Mouse (Mus musculus) CH12.LX (cell line): ENCODE results near the gene Slc7a11. TPM values are rescaled to one million over a fixed set of nuclear protein-coding genes. Genes with fewer than 3 reads are reported as not detected.

Source experiments
- DNase-seq: peaks from one replicate; pipeline ENCODE4 v3.0.0-alpha.2; 2013; ENCODE audit errors: extremely low read depth
- H3K27ac ChIP-seq: 2 replicates; pipeline ENCODE4 v1.5.1; 2012; ENCODE audit warnings: low read depth, mild to moderate bottlenecking, control low read depth, moderate library complexity; ENCODE audit not compliant: insufficient read depth
- H3K27me3 ChIP-seq: replicated peaks from 2 replicates; pipeline ENCODE3; 2012; ENCODE audit warnings: inconsistent platforms
- H3K36me3 ChIP-seq, 2 experiments: replicated peaks in 1 of 2; 2 replicates each; pipeline versions ENCODE3 to v1.6.1; 2012; ENCODE audit warnings: inconsistent platforms in 1 of 2, low read length in 1 of 2, mild to moderate bottlenecking in 1 of 2, mixed read lengths in 1 of 2, moderate library complexity in 1 of 2; ENCODE audit not compliant: control insufficient read depth in 1 of 2, insufficient read depth in 1 of 2
- H3K4me1 ChIP-seq, 2 experiments: 2 replicates each; pipeline ENCODE4 v1.6.1; 2012; ENCODE audit warnings: inconsistent platforms in 1 of 2, moderate library complexity in 1 of 2; ENCODE audit not compliant: insufficient read depth in 2 of 2, control insufficient read depth in 1 of 2
- H3K4me2 ChIP-seq: 2 replicates; pipeline ENCODE4 v1.6.1; 2012; ENCODE audit warnings: low read depth, mild to moderate bottlenecking, control low read depth; ENCODE audit not compliant: poor library complexity, insufficient read depth, severe bottlenecking
- H3K4me3 ChIP-seq, 3 experiments: fragments of 150-350 bp in 1 of 3; sonication (generic) in 1 of 3; replicated peaks in 1 of 3; 2 replicates each; pipeline versions ENCODE3 to v1.5.1; 2011 to 2012; ENCODE audit warnings: low read depth in 2 of 3, low read length in 2 of 3, mild to moderate bottlenecking in 2 of 3, moderate library complexity in 2 of 3, control low read depth in 1 of 3, improper control_type of control experiment in 1 of 3, inconsistent platforms in 1 of 3, mixed read lengths in 1 of 3; ENCODE audit not compliant: poor library complexity in 1 of 3
- H3K79me2 ChIP-seq: replicated peaks from 2 replicates; pipeline ENCODE4 v1.6.1; 2012; ENCODE audit warnings: mild to moderate bottlenecking, moderate library complexity; ENCODE audit not compliant: control insufficient read depth, poor library complexity, insufficient read depth, severe bottlenecking; ENCODE audit errors: extremely low read depth
- H3K9ac ChIP-seq: 2 replicates; pipeline ENCODE4 v1.6.1; 2012; ENCODE audit warnings: low read depth, mild to moderate bottlenecking, control low read depth, moderate library complexity; ENCODE audit not compliant: insufficient read depth
- H3K9me3 ChIP-seq: replicated peaks from 2 replicates; pipeline ENCODE3; 2012; ENCODE audit warnings: low read length, inconsistent platforms, mixed read lengths
- CTCF ChIP-seq, 2 experiments: IDR thresholded peaks in 1 of 2; conservative IDR thresholded peaks in 1 of 2; 2 replicates each; pipeline ENCODE4 v1.5.1; 2011 to 2012; ENCODE audit warnings: low read depth in 2 of 2, low read length in 2 of 2, improper control_type of control experiment in 1 of 2, inconsistent platforms in 1 of 2, mild to moderate bottlenecking in 1 of 2, moderate library complexity in 1 of 2
- GABPA ChIP-seq: IDR thresholded peaks from 2 replicates; pipeline ENCODE4 v1.6.1; 2012; ENCODE audit warnings: low read depth, low read length, improper control_type of control experiment, inconsistent platforms; ENCODE audit not compliant: insufficient replicate concordance
- HCFC1 ChIP-seq: IDR thresholded peaks from 2 replicates; pipeline ENCODE4 v1.6.1; 2012; ENCODE audit warnings: low read depth, mild to moderate bottlenecking, inconsistent platforms, low read length, improper control_type of control experiment
- KAT2A ChIP-seq: IDR thresholded peaks from 2 replicates; pipeline ENCODE4 v1.6.1; 2012; ENCODE audit warnings: low read length, improper control_type of control experiment, inconsistent platforms; ENCODE audit not compliant: insufficient replicate concordance
- MAFK ChIP-seq: IDR thresholded peaks from 2 replicates; pipeline ENCODE4 v1.6.1; 2011; ENCODE audit warnings: low read length, improper control_type of control experiment; ENCODE audit not compliant: insufficient replicate concordance
- MAX ChIP-seq: IDR thresholded peaks from 2 replicates; pipeline ENCODE4 v1.6.1; 2011; ENCODE audit warnings: low read length, improper control_type of control experiment
- MAZ ChIP-seq: IDR thresholded peaks from 2 replicates; pipeline ENCODE4 v1.6.1; 2012; ENCODE audit warnings: low read depth, mild to moderate bottlenecking, inconsistent platforms, low read length, improper control_type of control experiment, moderate library complexity
- MEF2A ChIP-seq: IDR thresholded peaks from 2 replicates; pipeline ENCODE4 v1.6.1; 2014; ENCODE audit warnings: low read depth, mild to moderate bottlenecking, inconsistent platforms, low read length, improper control_type of control experiment, borderline replicate concordance
- MXI1 ChIP-seq: IDR thresholded peaks from 2 replicates; pipeline ENCODE4 v1.6.1; 2011; ENCODE audit warnings: mild to moderate bottlenecking, low read depth, low read length, improper control_type of control experiment
- NELFE ChIP-seq: IDR thresholded peaks from 2 replicates; pipeline ENCODE4 v1.6.1; 2011; ENCODE audit warnings: low read depth, low read length, improper control_type of control experiment
- PAX5 ChIP-seq: IDR thresholded peaks from 2 replicates; pipeline ENCODE4 v1.6.1; 2012; ENCODE audit warnings: low read length, inconsistent platforms, mixed read lengths
- POLR2AphosphoS2 ChIP-seq: IDR thresholded peaks from 2 replicates; pipeline ENCODE4 v1.6.1; 2011; ENCODE audit warnings: low read depth, low read length, improper control_type of control experiment
- RAD21 ChIP-seq: IDR thresholded peaks from 2 replicates; pipeline ENCODE4 v1.6.1; 2011; ENCODE audit warnings: low read depth, mild to moderate bottlenecking, low read length, improper control_type of control experiment, moderate library complexity
- SMC3 ChIP-seq: IDR thresholded peaks from 2 replicates; pipeline ENCODE4 v1.6.1; 2011; ENCODE audit warnings: low read depth, low read length, improper control_type of control experiment
- TBP ChIP-seq: conservative IDR thresholded peaks from 2 replicates; pipeline ENCODE4 v1.6.1; 2011; ENCODE audit warnings: low read depth, low read length, improper control_type of control experiment
- UBTF ChIP-seq: IDR thresholded peaks from 2 replicates; pipeline ENCODE4 v1.6.1; 2012; ENCODE audit warnings: low read depth, mild to moderate bottlenecking, inconsistent platforms, low read length, improper control_type of control experiment, moderate library complexity
- USF2 ChIP-seq: conservative IDR thresholded peaks from 2 replicates; pipeline ENCODE4 v1.6.1; 2011; ENCODE audit warnings: low read depth, low read length, improper control_type of control experiment
- ZKSCAN1 ChIP-seq: IDR thresholded peaks from 2 replicates; pipeline ENCODE4 v1.6.1; 2012; ENCODE audit warnings: low read depth, inconsistent platforms, low read length, improper control_type of control experiment, borderline replicate concordance
- ZMIZ1 ChIP-seq: IDR thresholded peaks from 2 replicates; pipeline ENCODE4 v1.6.1; 2012; ENCODE audit warnings: low read depth, mild to moderate bottlenecking, inconsistent platforms, low read length, improper control_type of control experiment
- dilution Hi-C: fragments of 300-500 bp; cut with MboI; formaldehyde crosslinking; loops from 2 replicates; pipeline ENCODE4 v1.14.3; 2020; ENCODE audit warnings: low sequenced_read_pairs; ENCODE audit not compliant: extremely low pct_unique_long_range_greater_than_20kb, extremely low pct_ligation_motif_present
- in situ Hi-C: fragments of 300-500 bp; cut with MboI; formaldehyde crosslinking; loops from 3 replicates; pipeline ENCODE4 v1.14.3; 2019; ENCODE audit warnings: low sequenced_read_pairs, low pct_ligation_motif_present, low pct_unique_long_range_greater_than_20kb, mixed read lengths
- polyA plus RNA-seq: library from polyadenylated mRNA; unstranded; fragments of >175 nt; gene quantifications from 2 replicates; pipeline ENCODE4 v1.2.1, GENCODE M21; 2012; ENCODE audit warnings: low read depth; ENCODE audit not compliant: insufficient read length
- total RNA-seq, 2 experiments: library from RNA; depleted of rRNA; stranded (reverse); fragments of 300-350 nt in 1 of 2; fragments of >200 nt in 1 of 2; gene quantifications; 2 replicates each; pipeline ENCODE4 v1.2.3; 2012 to 2014

Gene Slc7a11
- total and polyA plus RNA-seq, 3 experiments = 0.13 to 0.37 TPM; not detected in 1

GRCm38 (mm10) chr3:50094404-50095092 is 348.9 kb downstream of the Slc7a11 start:
- no peak overlapping the region for H3K4me2 ChIP-seq
- H3K27ac ChIP-seq = no peak overlapping the region
- TF ChIP-seq TBP (no peak), MXI1 (no peak), NELFE (no peak), SMC3 (no peak), ZMIZ1 (no peak), MAX (no peak), ZKSCAN1 (no peak)
- TF ChIP-seq, all 38 proteins: peak for 0
- in situ Hi-C loops = no loop called here
- peaks cover 14% of the 10 kb centered on the region for H3K9me3 ChIP-seq
- H3K36me3 ChIP-seq = no peaks in the 10 kb centered on the region
- no peak overlapping the region for H3K4me3 ChIP-seq
- H3K27me3 ChIP-seq = no peaks in the 10 kb centered on the region
- DNase-seq = no peak
- no peak overlapping the region for H3K9ac ChIP-seq
- H3K79me2 ChIP-seq = no peaks in the 10 kb centered on the region
- no peaks in the 10 kb centered on the region for H3K4me1 ChIP-seq
- dilution Hi-C loops = no loop called here

GRCm38 (mm10) chr3:50076979-50077378 is 366.4 kb downstream of the Slc7a11 start:
- DNase-seq = no peak
- TF ChIP-seq CTCF (conservative IDR thresholded peaks at IDR 0.05 in 1 of 2, IDR thresholded peaks at IDR 0.05 in 1 of 2; ENCODE audit: low read depth in 2 of 2, low read length in 2 of 2) = peak in 1 of 2 experiments; percentile 19; a peak in 2 of 4 replicates
- no peak for TF ChIP-seq PAX5
- TF ChIP-seq MEF2A = no peak
- no peak for TF ChIP-seq MAFK
- TF ChIP-seq RAD21 = peak; percentile 28
- TF ChIP-seq, all 38 proteins: peak for 2

GRCm38 (mm10) chr3:50063396-50063795 is 380.0 kb downstream of the Slc7a11 start:
- Histone ChIP-seq H3K9ac (no peak overlapping the region), H3K4me1 (no peaks in the 10 kb centered on the region), H3K36me3 (no peaks in the 10 kb centered on the region), H3K4me3 (no peak overlapping the region), H3K79me2 (no peaks in the 10 kb centered on the region), H3K27me3 (no peaks in the 10 kb centered on the region), H3K27ac (no peak overlapping the region), H3K9me3 (peaks cover 24% of the 10 kb centered on the region), H3K4me2 (no peak overlapping the region)
- in situ Hi-C loops = no loop called here
- dilution Hi-C loops = no loop called here
- no peak for DNase-seq
- TF ChIP-seq UBTF = no peak
- no peak for TF ChIP-seq KAT2A
- TF ChIP-seq USF2 = no peak
- no peak for TF ChIP-seq HCFC1
- TF ChIP-seq MAZ = no peak
- no peak for TF ChIP-seq POLR2AphosphoS2
- no peak for TF ChIP-seq GABPA

More at GRCm38 (mm10) chr3:50076979-50077378, 366.4 kb downstream of the Slc7a11 start:
- H3K9me3 ChIP-seq = peaks cover 22% of the 10 kb centered on the region
- in situ Hi-C loops (no loop called here), dilution Hi-C loops (no loop called here)
- H3K27ac ChIP-seq = no peak overlapping the region
- no peaks in the 10 kb centered on the region for H3K4me1 ChIP-seq
- no peaks in the 10 kb centered on the region for H3K79me2 ChIP-seq
- H3K4me2 ChIP-seq = no peak overlapping the region
- H3K9ac ChIP-seq = no peak overlapping the region
- H3K36me3 ChIP-seq = no peaks in the 10 kb centered on the region
- H3K27me3 ChIP-seq = no peaks in the 10 kb centered on the region
- no peak overlapping the region for H3K4me3 ChIP-seq
